Mouse (Mus musculus) olfactory bulb, adult 2 months (tissue): Measurements from ENCODE around the gene Zfp629. TPM values are rescaled to one million over a fixed set of nuclear protein-coding genes. Genes with fewer than 3 reads are reported as not detected.

Experiments used
- H3K27ac ChIP-seq: fragments of 200-500 bp; 2 replicates; pipeline ENCODE4 v1.5.1; 2012; ENCODE audit warnings: low read depth, low read length; ENCODE audit not compliant: insufficient read depth
- H3K4me1 ChIP-seq: fragments of 200-500 bp; 2 replicates; pipeline ENCODE4 v1.6.1; 2012; ENCODE audit warnings: low read length; ENCODE audit not compliant: control insufficient read depth, insufficient read depth
- H3K4me3 ChIP-seq: fragments of 200-500 bp; 2 replicates; pipeline ENCODE4 v1.5.1; 2012; ENCODE audit warnings: mild to moderate bottlenecking, low read depth, low read length, moderate library complexity; ENCODE audit not compliant: insufficient read depth
- CTCF ChIP-seq: fragments of 200-500 bp; IDR thresholded peaks from 2 replicates; pipeline ENCODE4 v1.5.1; 2012; ENCODE audit warnings: low read depth, mild to moderate bottlenecking, low read length, moderate library complexity; ENCODE audit not compliant: insufficient read depth
- POLR2A ChIP-seq: fragments of 200-500 bp; IDR thresholded peaks from 2 replicates; pipeline ENCODE4 v1.6.1; 2012; ENCODE audit warnings: mild to moderate bottlenecking, low read depth, low read length, moderate library complexity; ENCODE audit not compliant: insufficient read depth
- WGBS: fragments of 180-500 bp; shearing (Covaris S2); methylation state at CpG from one replicate; pipeline ENCODE4 v1.1.7; 2018; 5-methylcytosine and 5-hydroxymethylcytosine counted together
- polyA plus RNA-seq: library from polyadenylated mRNA; stranded (reverse); fragments of >200 nt; gene quantifications from 2 replicates; pipeline ENCODE4 v1.2.4, GENCODE M21; 2012; ENCODE audit warnings: low replicate concordance; ENCODE audit not compliant: missing spikeins, insufficient read depth, insufficient read length

Gene Zfp629
- polyA plus RNA-seq, 1 experiment, result not detected

- Histone ChIP-seq H3K27ac (no peak overlapping the region), H3K4me1 (peaks cover 20% of the 10 kb centered on the region), H3K4me3 (no peak overlapping the region)
- WGBS, result 16% methylated on average over 2 of the region's 2 CpGs
- TF ChIP-seq CTCF (no peak), POLR2A (no peak)
Observed at GRCm38 (mm10) chr7:127617962-127618361, 2.4 kb upstream of the Zfp629 start.

- Histone ChIP-seq H3K4me1 (peaks cover 20% of the 10 kb centered on the region), H3K4me3 (no peak overlapping the region), H3K27ac (no peak overlapping the region)
- 57% methylated on average over 1 of the region's 1 CpGs for WGBS
- TF ChIP-seq CTCF, result no peak
- no peak for TF ChIP-seq POLR2A
Observed at GRCm38 (mm10) chr7:127616881-127617280, 1.3 kb upstream of the Zfp629 start.

GRCm38 (mm10) chr7:127616336-127616735 lies 739 bp upstream of the Zfp629 start:
- Histone ChIP-seq H3K4me1 (peaks cover 20% of the 10 kb centered on the region), H3K27ac (no peak overlapping the region), H3K4me3 (no peak overlapping the region)
- TF ChIP-seq POLR2A (no peak), CTCF (no peak)
- 21% methylated on average over 1 of the region's 1 CpGs for WGBS

GRCm38 (mm10) chr7:127614511-127614890 lies 1.1 kb downstream of the Zfp629 start:
- TF ChIP-seq CTCF (no peak), POLR2A (no peak)
- under 1% methylated on average over 44 of the region's 44 CpGs for WGBS
- Histone ChIP-seq H3K27ac (no peak overlapping the region), H3K4me1 (peaks cover 20% of the 10 kb centered on the region), H3K4me3 (peak overlapping the region; percentile 95)

- 15% methylated on average over 8 of the region's 8 CpGs for WGBS
- H3K4me1 ChIP-seq, result peaks cover 20% of the 10 kb centered on the region
- TF ChIP-seq CTCF (no peak), POLR2A (no peak)
- no peak overlapping the region for H3K27ac ChIP-seq
- peak overlapping the region; percentile 95 for H3K4me3 ChIP-seq
Observed at GRCm38 (mm10) chr7:127614091-127614490, 1.5 kb downstream of the Zfp629 start.

- H3K4me1 ChIP-seq, result peaks cover 19% of the 10 kb centered on the region
- WGBS, result 79% methylated on average over 8 of the region's 8 CpGs
- TF ChIP-seq CTCF (no peak), POLR2A (no peak)
- no peak overlapping the region for H3K4me3 ChIP-seq
- no peak overlapping the region for H3K27ac ChIP-seq
Observed at GRCm38 (mm10) chr7:127613501-127613900, 2.1 kb downstream of the Zfp629 start.

- Histone ChIP-seq H3K4me3 (no peak overlapping the region), H3K4me1 (peaks cover 12% of the 10 kb centered on the region; the same call in 1 of the 2 replicates), H3K27ac (no peak overlapping the region)
- TF ChIP-seq POLR2A (no peak), CTCF (no peak)
- WGBS, result 96% methylated on average over 26 of the region's 26 CpGs
Observed at GRCm38 (mm10) chr7:127611561-127611960, 4.0 kb downstream of the Zfp629 start.

- peaks cover 10% of the 10 kb centered on the region; the same call in 1 of the 2 replicates for H3K4me1 ChIP-seq
- no peak overlapping the region for H3K4me3 ChIP-seq
- 98% methylated on average over 29 of the region's 29 CpGs for WGBS
- no peak for TF ChIP-seq CTCF
- no peak for TF ChIP-seq POLR2A
- H3K27ac ChIP-seq, result no peak overlapping the region
Observed at GRCm38 (mm10) chr7:127611011-127611410, 4.6 kb downstream of the Zfp629 start.

GRCm38 (mm10) chr7:127607150-127607549 lies 8.4 kb downstream of the Zfp629 start:
- no peak overlapping the region for H3K4me3 ChIP-seq
- no peaks in the 10 kb centered on the region for H3K4me1 ChIP-seq
- H3K27ac ChIP-seq, result no peak overlapping the region
- WGBS, result 76% methylated on average over 6 of the region's 6 CpGs
- TF ChIP-seq CTCF, result no peak
- no peak for TF ChIP-seq POLR2A

- Histone ChIP-seq H3K4me1 (no peaks in the 10 kb centered on the region), H3K4me3 (no peak overlapping the region), H3K27ac (no peak overlapping the region)
- TF ChIP-seq POLR2A (no peak), CTCF (no peak)
- 90% methylated on average over 10 of the region's 10 CpGs for WGBS
Observed at GRCm38 (mm10) chr7:127604256-127604655, 11.3 kb downstream of the Zfp629 start.
